Mouse (Mus musculus): ENCODE data around the gene Rtf2.
A peak's percentile ranks its signal among the peaks of the same experiment; 100 is the strongest.

Rtf2 gene

DNA sequence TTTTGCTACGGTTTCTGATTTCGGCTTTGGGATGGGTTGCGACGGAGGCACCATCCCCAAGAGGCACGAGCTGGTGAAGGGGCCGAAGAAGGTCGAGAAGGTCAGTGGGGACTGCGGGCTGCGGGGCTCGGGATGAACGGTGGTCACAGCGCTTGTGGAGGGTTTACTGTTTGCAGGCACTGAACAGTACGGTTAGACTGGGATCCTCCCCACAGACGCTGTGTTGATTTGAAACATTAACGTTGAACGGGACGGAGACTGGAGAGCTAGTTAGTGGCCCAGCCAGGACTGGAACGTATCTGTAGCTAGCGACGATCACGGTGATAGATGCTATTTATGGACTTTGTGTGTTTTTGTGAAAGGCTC is 267 bp downstream of the Rtf2 start:
- DNase-seq = no peak

DNA sequence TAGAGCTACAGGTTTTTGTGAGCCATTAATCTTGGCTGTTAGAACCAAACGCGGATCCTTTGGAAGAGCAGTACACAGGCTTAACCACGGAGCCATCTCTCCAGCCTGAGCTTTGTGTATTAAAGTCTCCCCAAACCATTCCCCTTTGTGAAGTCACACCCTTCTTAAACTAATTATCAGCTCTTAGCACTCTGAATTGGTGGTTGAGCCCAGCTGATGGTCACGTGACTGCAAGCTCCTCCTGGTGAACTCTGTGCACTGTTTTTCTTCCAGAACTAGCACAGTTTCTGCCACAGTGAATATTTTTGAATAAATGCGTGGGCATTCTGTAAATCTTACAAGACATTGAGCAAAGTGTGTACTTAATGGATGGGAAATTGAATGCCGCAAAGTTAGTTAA is 820 bp downstream of the Rtf2 start:
- no peak for DNase-seq

DNA sequence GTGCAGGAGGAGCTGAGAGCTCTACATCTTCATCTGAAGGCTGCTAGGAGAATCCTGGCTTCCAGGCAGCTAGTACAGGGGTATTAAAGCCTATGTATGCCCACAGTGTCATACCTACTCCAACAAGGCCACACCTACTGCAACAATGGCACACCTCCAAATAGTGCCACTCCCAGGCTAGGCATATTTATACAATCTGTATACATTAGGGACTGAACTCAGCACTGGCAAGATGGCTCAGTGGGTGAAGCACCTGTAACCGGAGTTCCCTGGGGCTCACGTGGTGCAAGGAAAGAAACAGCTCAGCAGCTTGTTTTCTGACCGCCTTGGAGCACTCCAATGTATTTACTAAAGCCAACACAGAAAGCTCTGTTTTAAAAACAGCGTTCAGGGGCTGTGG is 5.3 kb downstream of the Rtf2 start:
- DNase-seq = no peak

DNA sequence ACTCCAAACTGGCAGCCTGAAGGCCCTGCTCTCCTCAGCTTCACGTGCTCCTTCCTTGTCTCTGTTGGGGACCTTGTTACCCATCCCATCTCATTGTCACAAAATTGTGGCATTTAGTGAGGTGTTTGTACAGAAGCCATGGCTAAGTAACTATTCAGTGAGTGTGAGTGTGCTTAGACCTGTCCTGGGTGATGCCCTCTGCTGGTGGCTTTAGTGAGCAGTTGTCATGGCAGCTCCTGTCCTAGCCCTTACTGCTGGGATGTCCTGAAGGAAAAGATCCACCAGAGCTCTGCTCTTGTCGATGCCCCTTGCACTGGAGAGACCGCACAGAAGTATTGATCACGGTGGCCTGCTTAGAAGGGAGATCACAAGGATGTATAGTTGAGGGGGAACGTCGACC is 7.0 kb downstream of the Rtf2 start:
- DNase-seq = no peak

GRCm38 (mm10) chr2:172448329-172448728 is 8.0 kb downstream of the Rtf2 start:
- DNase-seq = no peak

GRCm38 (mm10) chr2:172450640-172451039 is 10.3 kb downstream of the Rtf2 start:
- no peak for DNase-seq

DNA sequence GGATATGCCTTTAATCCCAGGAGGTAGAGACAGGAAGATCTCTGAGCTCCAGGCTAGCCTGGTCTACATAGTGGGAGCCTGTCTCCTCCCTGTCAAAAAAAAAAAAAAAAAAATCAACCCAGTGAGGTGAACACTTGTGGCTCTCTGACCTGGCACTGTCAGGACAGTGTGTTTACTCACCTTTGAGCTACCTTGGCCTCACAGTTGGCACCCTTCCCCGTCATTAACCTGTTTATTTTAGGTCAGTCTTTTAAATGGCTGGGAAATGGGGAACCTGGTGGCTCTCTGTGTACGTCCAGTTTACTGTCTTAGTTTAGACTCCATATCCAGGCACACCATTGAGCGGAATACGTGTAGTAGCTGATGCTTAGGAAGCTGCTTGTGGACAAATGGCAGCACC is 11.7 kb downstream of the Rtf2 start:
- DNase-seq = no peak

- no peak for DNase-seq
Observed at GRCm38 (mm10) chr2:172452458-172452857, 12.1 kb downstream of the Rtf2 start.

- no peak for DNase-seq
Observed at GRCm38 (mm10) chr2:172458496-172458895, 18.1 kb downstream of the Rtf2 start, which contains the start of gene Gcnt7. Gene Gcnt7, minus strand, starts transcription at chr2:172458596.

- DNase-seq = no peak
Observed at GRCm38 (mm10) chr2:172460647-172461046, 20.3 kb downstream of the Rtf2 start.

GRCm38 (mm10) chr2:172462813-172463212 is 22.5 kb downstream of the Rtf2 start:
- no peak for DNase-seq

GRCm38 (mm10) chr2:172466427-172467132 is 26.2 kb downstream of the Rtf2 start:
- no peak for DNase-seq

DNA sequence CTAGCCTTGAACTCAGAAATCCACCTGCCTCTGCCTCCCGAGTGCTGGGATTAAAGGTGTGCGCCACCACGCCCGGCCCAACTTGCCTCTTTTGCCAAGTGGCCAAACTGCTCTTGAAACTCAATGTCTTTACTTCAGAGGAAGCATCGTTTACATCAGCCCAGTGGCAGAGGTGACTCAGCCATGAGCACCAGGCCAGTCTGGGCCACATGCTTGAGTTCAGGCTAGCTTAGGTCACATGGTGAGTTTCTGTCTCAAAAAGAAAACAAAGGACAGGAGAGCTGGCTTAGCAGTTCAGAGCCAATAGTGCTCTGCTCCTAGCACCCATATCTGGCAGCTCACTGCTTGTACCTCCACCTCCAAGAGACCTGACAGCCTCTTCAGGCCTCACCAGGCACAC is 26.9 kb downstream of the Rtf2 start:
- DNase-seq = no peak

- no peak for DNase-seq
Observed at GRCm38 (mm10) chr2:172468346-172468819, 28.0 kb downstream of the Rtf2 start.

DNA sequence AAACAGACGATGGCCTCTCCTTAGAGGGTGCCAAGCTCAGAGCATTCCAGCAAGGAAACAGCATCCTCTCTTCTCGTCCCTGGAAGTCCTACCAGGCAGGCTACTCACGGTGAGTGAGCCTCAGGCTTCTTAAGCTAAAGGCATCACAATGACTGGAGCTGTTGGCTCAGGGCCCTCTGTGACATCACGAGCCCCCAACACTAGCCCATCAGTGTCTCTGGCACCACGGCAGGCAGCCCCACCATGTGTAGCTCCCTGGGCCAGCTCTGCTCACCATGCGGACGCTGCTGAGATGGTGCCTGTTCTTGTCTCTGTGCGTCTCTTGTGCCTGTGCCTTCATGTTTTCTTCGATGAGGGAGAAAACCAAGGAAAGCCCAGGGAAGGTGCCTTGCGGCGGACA is 32.0 kb downstream of the Rtf2 start, which contains the start of gene Fam209:
Gene Fam209 (plus strand): TSS at position 203 of the 400 bp plus-strand sequence.
- DNase-seq = no peak

- no peak for DNase-seq
Observed at GRCm38 (mm10) chr2:172473591-172473990, 33.2 kb downstream of the Rtf2 start.

- DNase-seq = no peak
Observed at GRCm38 (mm10) chr2:172474970-172475369, 34.6 kb downstream of the Rtf2 start.

GRCm38 (mm10) chr2:172476707-172477260 is 36.4 kb downstream of the Rtf2 start:
- no peak for DNase-seq

- no peak for DNase-seq
Observed at GRCm38 (mm10) chr2:172477350-172477749, 37.0 kb downstream of the Rtf2 start.

DNA sequence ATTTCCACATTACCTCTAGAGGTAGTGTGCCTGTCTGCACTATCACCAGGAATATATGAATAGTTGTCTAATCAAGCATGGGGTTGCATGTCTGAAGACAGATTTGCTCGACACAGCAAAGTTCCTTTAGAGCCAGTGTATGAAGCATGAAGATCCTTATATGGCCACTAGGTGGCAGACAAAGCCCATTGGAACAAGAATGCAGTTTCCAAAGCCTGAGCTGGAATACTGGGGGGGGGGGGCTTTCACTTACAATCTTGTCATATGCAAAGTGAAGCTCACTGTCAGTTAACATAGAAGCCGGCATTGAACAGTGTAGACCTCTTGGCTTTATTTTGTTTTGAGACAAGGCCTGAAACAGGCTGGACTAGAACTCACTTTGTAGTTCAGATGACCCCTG is 37.5 kb downstream of the Rtf2 start:
- DNase-seq = no peak

DNA sequence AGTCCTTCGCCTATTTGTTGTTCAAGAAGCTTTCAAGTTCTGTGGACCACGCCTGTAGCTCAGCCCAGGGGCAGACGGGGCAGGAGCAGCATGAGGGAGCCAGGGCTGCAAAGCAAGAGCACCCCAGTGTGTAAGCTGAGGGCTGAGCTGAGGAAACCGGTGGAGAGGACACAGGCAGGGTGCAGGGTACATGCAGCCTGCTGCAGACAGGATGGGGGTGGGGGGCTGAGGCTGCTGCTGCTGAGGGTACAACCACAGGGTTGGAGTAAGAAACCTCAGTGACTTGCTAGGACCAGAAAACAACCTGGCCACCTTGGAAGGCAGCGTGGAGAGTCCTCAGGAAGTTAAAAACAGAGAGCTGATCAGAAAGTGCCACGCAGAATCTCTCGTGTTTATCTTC is 39.9 kb downstream of the Rtf2 start:
- DNase-seq = no peak

DNA sequence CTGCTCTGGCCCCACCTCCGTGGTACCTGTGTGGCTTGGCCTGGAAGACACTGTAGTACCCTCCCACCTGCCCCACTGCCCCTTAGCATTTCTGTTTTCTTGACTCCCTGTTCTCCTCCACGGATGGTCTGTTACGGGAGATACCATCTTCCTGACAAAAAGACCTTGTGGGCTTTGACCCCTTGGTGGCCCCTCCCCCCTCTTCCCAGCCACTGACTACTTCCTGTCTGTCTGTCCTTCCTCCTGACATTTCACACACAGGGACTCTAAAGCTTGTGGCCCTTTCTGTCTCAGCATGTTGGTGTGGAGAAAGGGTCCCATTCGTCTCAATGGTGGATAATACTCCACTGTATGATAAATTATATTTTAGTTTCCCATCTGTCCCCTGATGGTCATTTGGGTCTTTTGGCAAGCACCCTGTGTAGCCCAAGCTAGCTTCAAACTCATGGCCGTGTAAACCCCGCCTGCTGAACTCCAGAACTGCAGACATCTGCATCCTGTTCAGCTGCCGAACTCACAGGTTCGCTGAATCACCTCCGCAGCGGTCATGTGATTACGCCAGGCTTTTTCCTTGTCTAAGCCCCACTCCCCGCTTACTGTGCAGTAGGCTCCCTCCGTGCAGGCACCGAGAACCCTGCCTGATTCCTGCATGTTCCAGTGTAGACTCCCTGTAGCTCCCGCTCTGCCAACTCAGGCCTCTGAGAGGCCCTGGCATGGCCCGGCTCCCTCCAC is 41.5 kb downstream of the Rtf2 start:
- no peak for DNase-seq

DNA sequence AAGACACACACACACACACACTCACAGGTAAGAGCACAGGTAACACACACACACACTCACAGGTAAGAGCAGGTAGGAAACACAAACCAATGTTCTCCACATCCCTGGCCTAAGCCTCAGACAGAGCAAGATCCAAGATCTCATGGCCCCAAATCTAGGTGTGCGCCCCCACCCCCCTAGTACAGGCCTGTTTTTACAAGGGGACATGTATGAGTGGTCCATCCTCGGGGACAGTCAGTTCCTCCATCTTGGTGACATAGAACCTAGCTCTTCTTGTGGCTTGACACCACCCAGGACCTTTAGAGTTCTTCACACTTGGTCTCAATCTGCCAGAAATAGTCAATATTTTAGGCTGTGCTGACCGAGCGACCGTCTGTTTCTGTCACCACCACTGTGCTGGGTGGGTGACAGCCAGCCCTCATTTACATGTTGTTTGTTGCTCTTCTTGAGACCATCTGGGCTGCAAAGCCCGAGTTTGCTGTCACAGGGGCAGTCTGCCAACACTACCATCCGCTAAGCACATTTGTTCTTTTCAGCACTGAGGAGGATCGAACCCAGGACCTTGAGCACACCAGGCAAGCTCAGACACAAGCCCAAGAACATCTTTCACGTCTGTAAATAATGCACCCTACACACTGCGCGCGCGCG is 43.5 kb downstream of the Rtf2 start:
- peak; percentile 32 for DNase-seq

All from layer of hippocampus, adult 9-11 months (tissue).